Mouse (Mus musculus) C2C12 (cell line): ENCODE results near the gene Prm3. TPM values are rescaled to one million over a fixed set of nuclear protein-coding genes. Genes with fewer than 3 reads are reported as not detected.

ENCODE experiments used
- H3K27me3 ChIP-seq: one replicate; pipeline ENCODE4 v1.6.1; 2011; ENCODE audit not compliant: control insufficient read depth, insufficient read depth, insufficient read length
- H3K36me3 ChIP-seq: one replicate; pipeline ENCODE4 v1.6.1; 2011; ENCODE audit not compliant: control insufficient read depth, insufficient read depth
- H3K4me3 ChIP-seq: one replicate; pipeline ENCODE4 v1.5.1; 2011; ENCODE audit warnings: mild to moderate bottlenecking, control low read depth; ENCODE audit not compliant: poor library complexity, insufficient read depth, severe bottlenecking
- H3K79me2 ChIP-seq: one replicate; pipeline ENCODE4 v1.6.1; 2011; ENCODE audit not compliant: control insufficient read depth, insufficient read depth
- H3K79me3 ChIP-seq: one replicate; pipeline ENCODE4 v1.6.1; 2011; ENCODE audit warnings: low read depth, control low read depth
- H3ac ChIP-seq: one replicate; pipeline ENCODE3; 2011; ENCODE audit warnings: low read depth; ENCODE audit not compliant: control insufficient read depth, insufficient read length
- CEBPB ChIP-seq: IDR thresholded peaks from one replicate; pipeline ENCODE4 v1.6.1; 2011; ENCODE audit warnings: low read depth, mild to moderate bottlenecking, control low read depth, moderate library complexity
- CTCF ChIP-seq: IDR thresholded peaks from one replicate; pipeline ENCODE4 v1.5.1; 2011; ENCODE audit not compliant: control insufficient read depth, insufficient read depth, insufficient read length
- FOSL1 ChIP-seq: IDR thresholded peaks from one replicate; pipeline ENCODE4 v1.8.0; 2011; ENCODE audit warnings: mild to moderate bottlenecking, low read length; ENCODE audit not compliant: poor library complexity, insufficient read depth, severe bottlenecking
- MAX ChIP-seq: IDR thresholded peaks from one replicate; pipeline ENCODE4 v1.6.1; 2011; ENCODE audit warnings: mild to moderate bottlenecking, control low read depth
- MYOD1 ChIP-seq: IDR thresholded peaks from one replicate; pipeline ENCODE4 v1.6.1; 2011; ENCODE audit warnings: low read depth; ENCODE audit not compliant: control insufficient read depth, insufficient read length
- MYOG ChIP-seq: IDR thresholded peaks from one replicate; pipeline ENCODE4 v1.6.1; 2011; ENCODE audit not compliant: control insufficient read depth, insufficient read length; ENCODE audit errors: extremely low read depth
- USF1 ChIP-seq: IDR thresholded peaks from one replicate; pipeline ENCODE4 v1.6.1; 2011; ENCODE audit warnings: low read depth, mild to moderate bottlenecking, control low read depth, moderate library complexity
- polyA plus RNA-seq: library from polyadenylated mRNA; unstranded; fragments of >200 nt; fragmentation: generic; extraction: Trizol; gene quantifications from one replicate; pipeline ENCODE4 v1.2.1, GENCODE M21; 2012; ENCODE audit warnings: missing spikeins

The Prm3 gene
- polyA plus RNA-seq, 1 experiment: not detected

DNA sequence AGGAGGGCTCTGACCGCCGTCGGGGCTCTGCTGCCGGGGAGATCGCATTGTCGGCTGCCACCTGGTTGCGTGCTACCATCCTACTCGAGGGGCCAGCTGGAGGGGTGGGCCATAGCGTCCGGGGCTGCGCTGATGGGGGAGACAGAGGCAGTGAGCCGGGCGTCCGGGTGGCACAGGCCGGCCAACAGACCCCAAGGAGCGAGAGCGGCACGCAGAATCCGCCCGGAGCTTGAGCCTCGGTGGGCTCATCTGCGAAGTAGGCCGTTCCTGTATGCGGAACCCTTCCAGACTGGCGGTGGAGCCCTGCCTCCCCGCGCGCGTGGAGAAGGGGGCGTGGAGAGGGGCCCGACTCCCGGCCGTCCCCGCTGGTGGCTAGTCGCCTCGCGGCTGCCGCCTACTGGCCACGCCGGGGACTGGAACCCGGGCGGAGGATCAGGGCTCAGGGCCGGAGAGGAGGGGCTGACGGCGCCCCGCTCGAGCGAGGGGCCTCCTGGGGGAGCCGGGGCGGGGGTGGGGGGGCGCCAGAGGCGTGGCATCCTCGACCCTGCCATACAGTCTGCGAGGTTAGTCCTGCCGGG, 5.8 kb downstream of the Prm3 start:
- Histone ChIP-seq H3ac (peak overlapping the region; percentile 90), H3K4me3 (peak overlapping the region; percentile 64), H3K27me3 (no peaks in the 10 kb centered on the region), H3K36me3 (no peaks in the 10 kb centered on the region), H3K79me3 (peaks cover 13% of the 10 kb centered on the region), H3K79me2 (peaks cover 25% of the 10 kb centered on the region)
- TF ChIP-seq FOSL1: no peak
- TF ChIP-seq CTCF: peak; percentile 91
- TF ChIP-seq CEBPB: no peak
- no peak for TF ChIP-seq MYOD1
- TF ChIP-seq MYOG: no peak
- no peak for TF ChIP-seq USF1
- no peak for TF ChIP-seq MAX

DNA sequence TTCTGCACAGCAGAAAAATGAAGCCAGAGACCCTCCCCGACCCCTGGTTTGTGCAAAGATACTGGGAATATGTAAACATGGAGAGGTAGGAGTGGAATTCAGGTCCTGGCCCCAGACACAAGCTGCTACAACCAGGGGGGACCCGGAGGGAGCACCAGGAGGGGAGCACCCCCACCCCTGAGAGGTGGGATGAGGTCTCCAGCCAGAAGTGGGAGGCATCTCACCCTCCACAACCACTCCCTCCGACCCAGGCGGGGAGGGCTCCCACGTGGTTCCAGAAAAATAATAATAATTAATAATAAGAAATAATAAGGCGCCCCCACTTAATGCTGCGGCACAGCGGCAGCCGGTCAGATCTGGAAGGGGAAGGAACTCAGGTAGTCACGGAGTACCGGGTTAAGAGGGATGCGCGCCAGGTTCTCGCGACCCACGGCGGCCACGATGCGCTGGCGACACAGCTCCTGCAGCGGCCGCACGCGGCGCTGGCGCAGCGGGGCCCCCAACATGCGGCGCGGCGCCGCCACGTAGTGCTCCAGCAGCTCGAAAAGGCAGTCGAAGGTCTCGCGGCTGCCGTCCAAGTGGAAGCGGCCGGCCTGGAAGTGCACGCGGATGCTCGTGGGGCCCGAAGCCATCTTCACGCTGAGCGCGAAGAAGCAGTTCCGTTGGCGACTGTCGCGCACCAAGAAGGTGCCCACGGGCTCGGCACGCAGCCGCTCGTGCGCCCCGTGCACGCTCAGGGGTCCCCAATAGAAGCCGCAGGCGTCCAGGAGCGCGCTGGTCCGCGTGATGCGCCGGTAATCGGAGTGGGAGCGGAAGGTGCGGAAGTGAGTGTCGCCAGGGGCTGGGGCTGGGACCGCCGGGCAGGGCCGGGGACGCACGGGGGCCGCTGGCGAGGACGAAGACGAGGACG, 6.6 kb downstream of the Prm3 start:
- H3ac ChIP-seq: peak overlapping the region; percentile 90
- H3K79me3 ChIP-seq: peaks cover 13% of the 10 kb centered on the region
- peak overlapping the region; percentile 64 for H3K4me3 ChIP-seq
- H3K27me3 ChIP-seq: no peaks in the 10 kb centered on the region
- no peaks in the 10 kb centered on the region for H3K36me3 ChIP-seq
- peaks cover 25% of the 10 kb centered on the region for H3K79me2 ChIP-seq
- no peak for TF ChIP-seq MYOG
- peak; percentile 44 for TF ChIP-seq CTCF
- TF ChIP-seq MYOD1: no peak
- no peak for TF ChIP-seq USF1
- no peak for TF ChIP-seq CEBPB
- no peak for TF ChIP-seq FOSL1
- TF ChIP-seq MAX: peak; percentile 41

DNA sequence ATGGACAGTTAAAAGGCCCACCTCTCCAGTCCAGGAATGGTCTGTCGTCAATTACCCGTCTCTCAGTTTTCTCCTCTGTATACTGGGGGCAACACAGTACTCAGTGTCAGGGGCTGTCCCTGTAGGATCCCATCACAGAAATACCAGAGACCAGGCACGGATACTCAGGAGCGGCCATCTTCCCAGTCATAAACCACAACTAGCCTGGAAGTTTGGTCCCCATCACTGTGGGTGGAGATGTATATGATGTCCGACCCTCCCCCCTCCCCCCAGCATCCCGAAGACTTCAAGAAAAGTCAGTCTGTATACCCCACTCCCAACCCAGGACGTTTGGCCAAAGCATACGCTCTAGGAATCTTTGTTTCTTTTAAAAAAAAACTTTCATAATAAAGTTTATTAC, 7.3 kb downstream of the Prm3 start:
- no peak for TF ChIP-seq USF1
- no peak for TF ChIP-seq MYOG
- TF ChIP-seq FOSL1: no peak
- no peak for TF ChIP-seq MYOD1
- Histone ChIP-seq H3ac (peak overlapping the region; percentile 58), H3K4me3 (peak overlapping the region; percentile 64), H3K79me3 (peaks cover 13% of the 10 kb centered on the region), H3K79me2 (peaks cover 25% of the 10 kb centered on the region), H3K36me3 (no peaks in the 10 kb centered on the region), H3K27me3 (no peaks in the 10 kb centered on the region)

DNA sequence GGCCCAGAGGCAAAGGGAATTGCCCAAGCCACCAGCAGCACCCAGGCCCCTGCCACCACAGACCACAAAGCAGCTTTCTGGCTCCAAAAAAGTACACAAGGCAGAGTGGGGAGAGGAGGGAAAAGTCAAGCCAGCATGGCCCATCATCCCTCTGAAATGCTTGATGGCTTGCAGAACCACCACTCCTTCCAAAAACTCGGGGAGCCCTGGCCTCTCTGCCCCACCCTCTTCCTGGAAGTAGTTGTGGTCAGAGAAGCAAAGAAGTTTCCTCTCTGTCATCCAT, 7.6 kb downstream of the Prm3 start:
- H3K27me3 ChIP-seq: no peaks in the 10 kb centered on the region
- peaks cover 13% of the 10 kb centered on the region for H3K79me3 ChIP-seq
- TF ChIP-seq CTCF (no peak), FOSL1 (no peak), USF1 (no peak)
- peak overlapping the region; percentile 58 for H3ac ChIP-seq
- no peaks in the 10 kb centered on the region for H3K36me3 ChIP-seq
- H3K4me3 ChIP-seq: peak overlapping the region; percentile 64
- H3K79me2 ChIP-seq: peaks cover 25% of the 10 kb centered on the region

DNA sequence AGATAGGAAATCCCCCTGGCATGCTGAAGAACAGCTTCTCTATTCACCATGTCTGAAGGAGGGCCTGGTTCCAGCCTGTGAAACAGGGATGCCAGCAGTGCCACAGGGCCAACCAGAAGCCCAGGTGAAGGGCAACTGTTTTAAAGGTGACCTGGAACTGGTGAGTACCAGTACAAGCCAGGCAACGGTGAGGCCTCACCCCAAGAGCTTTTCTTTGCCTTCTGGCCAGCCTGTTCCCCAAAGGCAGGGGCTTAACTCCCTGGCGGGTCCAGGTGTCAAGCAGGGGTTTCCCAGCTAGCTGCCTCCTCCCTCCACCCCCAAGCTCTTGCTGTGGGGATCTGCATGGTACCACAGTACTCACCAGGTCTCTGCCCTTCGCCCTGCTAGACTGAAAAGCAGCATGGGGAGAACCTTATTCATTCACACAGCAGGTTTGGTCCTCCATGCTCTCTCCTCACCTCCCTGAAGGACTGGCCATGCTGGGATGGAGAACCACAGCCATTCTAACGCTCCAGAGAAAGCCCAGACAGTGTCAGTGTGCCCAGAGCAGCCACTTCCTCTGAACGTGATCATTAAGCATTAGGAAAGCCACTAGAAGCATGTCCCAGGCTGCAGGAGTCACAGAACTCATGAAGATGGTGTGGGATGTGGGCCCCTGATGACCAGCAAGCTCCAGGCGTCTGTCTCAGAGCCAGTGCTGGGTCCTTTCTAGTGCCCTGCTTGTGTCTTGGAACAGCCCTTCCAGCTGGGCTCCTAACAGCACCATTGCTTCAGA, 8.2 kb downstream of the Prm3 start:
- TF ChIP-seq CEBPB (no peak), FOSL1 (no peak), MAX (no peak), CTCF (no peak), MYOD1 (no peak), MYOG (no peak), USF1 (no peak)
- Histone ChIP-seq H3K79me2 (peaks cover 25% of the 10 kb centered on the region), H3K4me3 (peak overlapping the region; percentile 64)

DNA sequence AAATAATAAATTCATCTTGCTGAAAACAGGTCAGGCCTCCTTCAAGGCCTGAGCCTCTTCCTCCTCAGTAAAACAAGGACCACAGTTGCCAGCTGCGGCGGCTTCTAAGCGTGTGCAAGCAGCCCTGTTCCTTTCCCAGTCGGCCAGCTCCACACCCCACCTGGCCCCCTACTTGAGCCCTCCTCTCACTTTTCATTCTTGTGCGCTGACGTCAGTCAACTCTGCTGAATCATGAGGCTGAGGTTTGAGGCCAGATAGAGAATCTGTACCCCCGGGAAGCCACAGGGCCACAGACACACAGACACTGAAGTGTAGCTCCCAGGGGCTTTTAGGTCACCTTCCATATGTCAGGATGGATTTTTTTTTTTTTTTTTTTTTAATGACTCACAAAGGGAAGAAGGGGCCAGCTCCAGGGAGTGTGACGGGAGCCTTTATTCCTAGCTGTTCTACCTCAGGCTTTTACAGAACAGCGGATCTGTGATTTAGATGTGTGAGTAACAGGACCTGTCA, 8.8 kb downstream of the Prm3 start:
- TF ChIP-seq MYOD1 (peak; percentile 56), MAX (no peak), FOSL1 (peak; percentile 71), CEBPB (no peak), MYOG (no peak)
- H3K79me3 ChIP-seq: peaks cover 13% of the 10 kb centered on the region
- peaks cover 25% of the 10 kb centered on the region for H3K79me2 ChIP-seq
- H3K36me3 ChIP-seq: no peaks in the 10 kb centered on the region
- H3K4me3 ChIP-seq: no peak overlapping the region
- no peak overlapping the region for H3ac ChIP-seq
- H3K27me3 ChIP-seq: no peaks in the 10 kb centered on the region

More for the DNA sequence above, 8.2 kb downstream of the Prm3 start:
- peaks cover 13% of the 10 kb centered on the region for H3K79me3 ChIP-seq
- peak overlapping the region; percentile 58 for H3ac ChIP-seq
- no peaks in the 10 kb centered on the region for H3K36me3 ChIP-seq
- no peaks in the 10 kb centered on the region for H3K27me3 ChIP-seq
